Mouse (Mus musculus) liver, embryonic 11.5 days (tissue): ENCODE data around the gene Fam193b. TPM values are rescaled to one million over a fixed set of nuclear protein-coding genes. Genes with fewer than 3 reads are reported as not detected.

Source experiments
- ATAC-seq: fragments of 200-750 bp; cut with Nextera tagmentation; replicated peaks from 2 replicates; pipeline ENCODE4 v1.8.0; 2017; ENCODE audit warnings: moderate number of reproducible peaks, mild to moderate bottlenecking, moderate TSS enrichment, moderate library complexity; ENCODE audit not compliant: low FRiP score
- DNase-seq: peaks from one replicate; pipeline ENCODE4 v3.0.0-alpha.2; 2017; ENCODE audit warnings: low spot score
- H3K27ac ChIP-seq: fragments of 300-500 bp; sonication (generic); 2 replicates; pipeline ENCODE4 v1.5.1; 2014; ENCODE audit warnings: mild to moderate bottlenecking, low read depth, low read length, control low read depth
- H3K27me3 ChIP-seq: fragments of 300-500 bp; sonication (generic); replicated peaks from 2 replicates; pipeline ENCODE4 v1.6.1; 2014; ENCODE audit warnings: low read length, mixed read lengths; ENCODE audit not compliant: control insufficient read depth, insufficient read depth
- H3K36me3 ChIP-seq: fragments of 300-500 bp; sonication (generic); 2 replicates; pipeline ENCODE4 v1.6.1; 2014; ENCODE audit warnings: mild to moderate bottlenecking, low read length, moderate library complexity, mixed read lengths; ENCODE audit not compliant: control insufficient read depth, insufficient read depth
- H3K4me1 ChIP-seq: fragments of 300-500 bp; sonication (generic); replicated peaks from 2 replicates; pipeline ENCODE4 v1.6.1; 2014; ENCODE audit warnings: low read length, mixed read lengths; ENCODE audit not compliant: control insufficient read depth, insufficient read depth
- H3K4me2 ChIP-seq: fragments of 300-500 bp; sonication (generic); 2 replicates; pipeline ENCODE4 v1.6.1; 2014; ENCODE audit warnings: mild to moderate bottlenecking, control low read depth, moderate library complexity
- H3K4me3 ChIP-seq: fragments of 300-500 bp; sonication (generic); 2 replicates; pipeline ENCODE4 v1.5.1; 2014; ENCODE audit warnings: low read depth, low read length, control low read depth
- H3K9ac ChIP-seq: fragments of 300-500 bp; sonication (generic); 2 replicates; pipeline ENCODE4 v1.6.1; 2014; ENCODE audit warnings: low read depth, low read length, control low read depth
- H3K9me3 ChIP-seq: fragments of 300-500 bp; sonication (generic); 2 replicates; pipeline ENCODE4 v1.6.1; 2016; ENCODE audit warnings: low read length, inconsistent platforms, mixed read lengths; ENCODE audit not compliant: control insufficient read depth
- WGBS: fragments of 180-500 bp; shearing (Covaris S2); extraction: QIAGEN DNeasy Blood & Tissue Kit; methylation state at CpG from one replicate; pipeline ENCODE4 v1.1.7; 2014; 5-methylcytosine and 5-hydroxymethylcytosine counted together
- polyA plus RNA-seq: library from polyadenylated mRNA; unstranded; fragments of >200 nt; fragmentation: Nextera tagmentation; extraction: Ambion mirVana; gene quantifications from 2 replicates; pipeline ENCODE4 v1.2.1, GENCODE M21; 2014

Gene Fam193b
- polyA plus RNA-seq, 1 experiment from 2014 or later, result 25.3 TPM

DNA sequence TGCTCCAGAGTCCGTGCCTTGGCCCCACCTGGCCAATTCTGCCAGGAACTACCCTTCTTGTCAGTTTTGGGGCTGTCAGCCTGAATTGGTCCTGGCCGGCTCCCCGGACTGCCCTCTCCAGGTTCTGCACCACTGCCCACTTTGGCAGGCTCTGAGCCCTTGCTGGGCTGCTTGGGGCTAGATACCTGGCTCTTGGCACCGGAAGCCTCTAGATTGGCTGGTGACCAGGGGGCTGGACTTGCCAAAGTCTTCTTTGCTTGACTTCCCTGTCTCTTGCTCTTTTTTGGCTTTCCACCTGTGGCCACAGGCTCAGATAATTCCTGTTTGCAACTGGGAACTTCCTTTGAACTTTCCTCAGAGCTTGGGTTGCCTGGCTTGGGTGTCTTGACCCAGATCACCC lies 28.0 kb downstream of the Fam193b start:
- ATAC-seq (no peak), DNase-seq (no peak)
- peaks cover 37% of the 10 kb centered on the region for H3K36me3 ChIP-seq
- no peaks in the 10 kb centered on the region for H3K27me3 ChIP-seq
- 88% methylated on average over 4 of the region's 4 CpGs for WGBS
- H3K9me3 ChIP-seq, result no peaks in the 10 kb centered on the region
- H3K4me2 ChIP-seq, result no peak overlapping the region
- H3K4me3 ChIP-seq, result no peak overlapping the region
- H3K9ac ChIP-seq, result no peak overlapping the region
- H3K27ac ChIP-seq, result no peak overlapping the region
- peaks cover 8% of the 10 kb centered on the region for H3K4me1 ChIP-seq

DNA sequence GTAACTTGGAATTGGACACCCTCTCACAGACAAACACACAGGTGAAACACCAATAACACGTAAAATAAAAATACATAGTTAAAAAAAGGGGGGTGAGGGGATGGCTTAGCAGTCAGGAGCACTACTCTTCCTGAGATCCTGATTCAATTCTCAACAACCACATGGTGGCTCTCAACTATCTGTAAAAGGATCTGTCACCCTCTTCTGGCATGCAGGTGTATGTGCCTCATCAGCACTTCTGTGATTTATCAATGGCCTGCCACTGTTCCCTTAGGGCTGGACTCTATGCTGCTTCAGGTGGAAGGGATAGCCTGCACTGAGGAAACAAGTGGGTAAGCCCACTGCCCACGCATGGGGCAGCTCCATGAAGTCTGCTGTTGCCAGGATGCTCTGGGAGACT lies 30.0 kb downstream of the Fam193b start:
- Histone ChIP-seq H3K4me2 (no peak overlapping the region), H3K36me3 (peaks cover 37% of the 10 kb centered on the region), H3K4me3 (no peak overlapping the region), H3K9ac (no peak overlapping the region), H3K27ac (no peak overlapping the region), H3K9me3 (no peaks in the 10 kb centered on the region), H3K4me1 (peaks cover 14% of the 10 kb centered on the region), H3K27me3 (no peaks in the 10 kb centered on the region)
- 83% methylated on average over 2 of the region's 2 CpGs for WGBS
- DNase-seq (no peak), ATAC-seq (no peak)

DNA sequence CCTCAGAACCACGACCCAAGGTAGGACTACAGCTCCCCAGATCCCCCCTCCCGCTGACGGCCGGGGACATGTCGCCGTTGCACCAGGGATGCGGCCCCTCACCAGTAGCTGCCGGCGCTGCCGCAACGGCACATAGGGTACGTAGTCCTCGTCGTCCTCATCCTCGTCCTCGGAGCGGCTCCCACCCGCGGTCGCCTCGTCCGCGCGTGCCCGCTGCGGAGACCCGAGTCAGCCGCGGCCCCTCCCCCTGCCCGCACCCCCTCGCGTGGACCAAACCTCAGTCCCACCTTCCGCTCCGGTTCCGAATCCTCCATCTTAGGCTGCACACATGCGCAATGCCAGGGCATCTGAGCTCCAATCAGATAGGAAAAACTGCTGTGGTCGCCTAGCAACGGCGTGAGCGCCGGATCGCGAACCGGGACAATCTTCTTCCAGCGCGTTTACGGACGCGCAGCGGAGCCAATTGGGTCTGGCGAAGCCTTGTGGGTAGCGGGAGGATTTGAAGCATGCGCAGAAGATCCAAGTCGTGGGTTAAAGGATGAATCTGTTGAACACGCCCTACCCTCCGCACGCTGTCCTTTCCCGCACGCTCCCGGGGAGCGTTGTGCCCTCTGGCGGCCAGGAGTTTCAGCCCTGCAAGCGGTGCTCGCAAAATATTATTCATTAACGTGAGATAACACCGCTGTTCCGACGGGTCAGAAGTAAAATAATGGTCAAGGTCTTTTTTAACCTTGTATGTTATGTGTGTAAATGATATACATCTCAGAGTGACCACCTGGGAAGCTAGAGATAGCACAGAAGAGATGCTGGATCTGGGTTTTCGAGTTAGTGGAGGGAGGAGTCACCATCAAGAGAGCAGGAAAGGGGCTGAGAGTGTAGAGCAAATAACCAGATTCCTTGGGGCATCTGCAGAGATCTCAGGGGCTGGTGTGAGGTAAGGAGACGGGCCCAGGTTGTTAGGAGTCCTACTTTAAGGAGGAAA lies 34.4 kb downstream of the Fam193b start, which contains the start of gene Ddx41:
Gene Ddx41 (minus strand): TSS at position 465 of the 982 bp plus-strand sequence.
- Histone ChIP-seq H3K36me3 (peaks cover 42% of the 10 kb centered on the region), H3K27me3 (no peaks in the 10 kb centered on the region), H3K4me2 (peak within 1 kb of the TSS; percentile 82), H3K4me1 (peaks cover 19% of the 10 kb centered on the region), H3K9ac (peak within 1 kb of the TSS; percentile 77), H3K4me3 (peak within 1 kb of the TSS; percentile 96), H3K27ac (peak within 1 kb of the TSS; percentile 41), H3K9me3 (no peaks in the 10 kb centered on the region)
- DNase-seq, result peak; percentile 95
- ATAC-seq, result peak; percentile 96
- 1% methylated on average over 70 of the region's 70 CpGs for WGBS

DNA sequence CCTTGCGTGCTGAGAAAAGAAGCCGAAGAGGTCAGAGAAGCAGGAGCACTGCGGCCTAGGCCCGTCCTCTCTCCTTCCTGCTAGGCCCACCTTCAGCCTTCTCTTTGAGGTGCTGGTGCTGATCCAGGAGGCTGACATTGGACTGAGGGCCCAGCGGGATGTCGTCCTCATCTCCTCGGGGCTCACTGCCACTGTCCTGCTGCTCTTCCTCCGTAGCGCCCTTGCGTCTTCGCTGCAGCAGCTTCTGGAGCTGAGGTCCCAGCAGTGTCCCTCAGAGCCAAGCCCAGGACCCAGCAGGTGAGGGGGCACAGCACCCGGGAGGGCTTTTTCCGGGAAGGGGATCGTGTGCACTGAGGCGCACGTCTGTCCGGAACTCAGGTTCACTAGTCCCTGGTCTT lies 35.1 kb downstream of the Fam193b start:
- WGBS, result 17% methylated on average over 17 of the region's 17 CpGs
- H3K36me3 ChIP-seq, result peaks cover 42% of the 10 kb centered on the region
- peak overlapping the region; percentile 82 for H3K4me2 ChIP-seq
- no peak for DNase-seq
- peak overlapping the region; percentile 77 for H3K9ac ChIP-seq
- H3K9me3 ChIP-seq, result no peaks in the 10 kb centered on the region
- ATAC-seq, result 0 out of 2 replicates have a peak, but pooled peaks have one; percentile 0
- peak overlapping the region; percentile 96 for H3K4me3 ChIP-seq
- no peaks in the 10 kb centered on the region for H3K27me3 ChIP-seq
- H3K27ac ChIP-seq, result peak overlapping the region; percentile 41; the same call in 1 of the 2 replicates
- H3K4me1 ChIP-seq, result peaks cover 19% of the 10 kb centered on the region

DNA sequence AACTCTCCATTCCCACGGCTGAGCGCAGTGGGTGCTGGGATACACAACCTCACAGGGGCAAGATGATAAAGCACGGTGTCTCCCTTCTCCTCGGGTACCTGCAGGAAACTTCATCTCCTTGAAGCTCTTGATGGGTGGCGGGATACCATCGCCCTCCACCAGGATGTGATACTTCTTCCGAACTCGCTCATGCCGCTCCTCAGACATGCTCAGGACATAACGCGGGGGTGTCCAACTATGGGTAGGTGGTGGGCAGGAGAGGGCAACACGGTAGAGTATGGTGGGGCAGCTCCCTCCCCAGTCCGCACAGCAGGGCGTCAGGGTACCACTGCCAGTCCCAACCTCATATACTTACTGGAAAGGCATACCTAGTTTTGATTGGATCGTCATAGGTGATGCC lies 35.7 kb downstream of the Fam193b start:
- WGBS, result 92% methylated on average over 15 of the region's 15 CpGs
- Histone ChIP-seq H3K27me3 (no peaks in the 10 kb centered on the region), H3K4me2 (peak overlapping the region; percentile 82), H3K9me3 (no peaks in the 10 kb centered on the region), H3K4me1 (peaks cover 15% of the 10 kb centered on the region), H3K27ac (no peak overlapping the region), H3K9ac (peak overlapping the region; percentile 77), H3K36me3 (peaks cover 43% of the 10 kb centered on the region), H3K4me3 (peak overlapping the region; percentile 96)
- ATAC-seq, result no peak
- no peak for DNase-seq

DNA sequence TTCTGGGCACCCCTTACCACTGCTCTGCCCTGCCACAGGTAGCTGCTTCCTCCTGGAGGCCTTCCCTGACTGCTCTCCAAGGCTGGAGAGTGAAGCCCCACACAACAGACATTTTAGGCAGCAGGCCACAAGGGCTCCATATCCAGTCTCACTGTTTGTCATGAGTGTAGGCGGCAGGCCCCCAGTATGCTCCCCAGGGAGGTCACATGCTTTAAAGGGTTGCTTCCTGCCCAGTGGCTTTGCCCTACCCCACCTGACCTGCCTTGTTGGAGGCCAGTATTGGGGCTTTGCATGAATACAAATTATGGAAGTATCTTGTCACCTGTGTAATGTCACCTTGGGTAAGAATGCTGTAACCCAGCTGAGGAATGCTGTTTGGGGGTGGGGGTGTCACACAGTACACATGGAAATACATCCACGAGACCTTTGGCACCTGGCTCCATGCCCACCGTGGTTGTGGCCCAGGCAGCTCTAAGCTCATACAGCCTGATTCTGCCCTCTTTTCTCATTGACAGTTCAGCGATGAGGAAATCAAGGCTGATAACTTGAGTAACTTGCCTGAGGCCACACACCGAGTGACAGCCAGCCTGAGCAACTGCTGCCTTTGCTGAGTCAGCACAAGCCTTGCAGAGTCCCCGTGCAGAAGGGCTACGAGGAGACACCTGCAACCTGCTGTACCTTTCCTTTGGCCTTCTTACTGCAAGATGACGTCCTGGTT lies 41.6 kb downstream of the Fam193b start, which contains the start of gene Dok3:
Gene Dok3 (minus strand): TSS at position 99 of the 718 bp plus-strand sequence.
- H3K27ac ChIP-seq, result peak within 1 kb of the TSS; percentile 42; the same call in 1 of the 2 replicates
- no peaks in the 10 kb centered on the region for H3K9me3 ChIP-seq
- H3K36me3 ChIP-seq, result peaks cover 37% of the 10 kb centered on the region
- H3K9ac ChIP-seq, result no peak within 1 kb of the TSS; the same call in 1 of the 2 replicates
- H3K4me2 ChIP-seq, result peak within 1 kb of the TSS; percentile 36
- H3K27me3 ChIP-seq, result no peaks in the 10 kb centered on the region
- H3K4me1 ChIP-seq, result peaks cover 27% of the 10 kb centered on the region
- no peak within 1 kb of the TSS; the same call in 1 of the 2 replicates for H3K4me3 ChIP-seq
- no peak for ATAC-seq
- WGBS, result 66% methylated on average over 8 of the region's 8 CpGs
- DNase-seq, result no peak

- Histone ChIP-seq H3K27me3 (no peaks in the 10 kb centered on the region), H3K9ac (peak overlapping the region; percentile 5; the same call in 1 of the 2 replicates), H3K27ac (peak overlapping the region; percentile 64), H3K4me2 (peak overlapping the region; percentile 36), H3K36me3 (peaks cover 26% of the 10 kb centered on the region; the same call in 1 of the 2 replicates), H3K9me3 (no peaks in the 10 kb centered on the region), H3K4me1 (peaks cover 30% of the 10 kb centered on the region), H3K4me3 (no peak overlapping the region; the same call in 1 of the 2 replicates)
- WGBS, result 42% methylated on average over 18 of the region's 18 CpGs
- peak; percentile 63 for ATAC-seq
- DNase-seq, result no peak
Measured at GRCm38 (mm10) chr13:55527834-55528772, 42.8 kb downstream of the Fam193b start.
